Mouse (Mus musculus) embryonic facial prominence, embryonic 11.5 days (tissue): ENCODE measurements around the gene Stmn1. TPM values are rescaled to one million over a fixed set of nuclear protein-coding genes. Genes with fewer than 3 reads are reported as not detected.

Experiments
- ATAC-seq: fragments of 200-750 bp; cut with Nextera tagmentation; replicated peaks from 2 replicates; pipeline ENCODE4 v1.8.0; 2017; ENCODE audit warnings: low read depth; ENCODE audit not compliant: insufficient number of reproducible peaks, low FRiP score, low TSS enrichment
- DNase-seq: peaks from one replicate; pipeline ENCODE4 v3.0.0-alpha.2; 2015; ENCODE audit warnings: low spot score
- H3K27ac ChIP-seq: fragments of 300-500 bp; sonication (generic); replicated peaks from 2 replicates; pipeline ENCODE4 v1.5.1; 2014; ENCODE audit warnings: mild to moderate bottlenecking, low read depth, low read length, control low read depth
- H3K27me3 ChIP-seq: fragments of 300-500 bp; sonication (generic); 2 replicates; pipeline ENCODE4 v1.6.1; 2014; ENCODE audit warnings: mild to moderate bottlenecking, low read length, moderate library complexity, mixed read lengths; ENCODE audit not compliant: control insufficient read depth, insufficient read depth
- H3K36me3 ChIP-seq: fragments of 300-500 bp; sonication (generic); replicated peaks from 2 replicates; pipeline ENCODE4 v1.6.1; 2014; ENCODE audit warnings: low read depth, mild to moderate bottlenecking, low read length, moderate library complexity, mixed read lengths; ENCODE audit not compliant: control insufficient read depth, insufficient read depth
- H3K4me1 ChIP-seq: fragments of 300-500 bp; sonication (generic); 2 replicates; pipeline ENCODE4 v1.6.1; 2014; ENCODE audit warnings: low read length, mixed read lengths; ENCODE audit not compliant: control insufficient read depth, insufficient read depth
- H3K4me2 ChIP-seq: fragments of 300-500 bp; sonication (generic); 2 replicates; pipeline ENCODE4 v1.6.1; 2014; ENCODE audit warnings: low read depth, mild to moderate bottlenecking, control low read depth, low read length, moderate library complexity
- H3K4me3 ChIP-seq: fragments of 300-500 bp; sonication (generic); 2 replicates; pipeline ENCODE4 v1.5.1; 2014; ENCODE audit warnings: low read depth, low read length, control low read depth
- H3K9ac ChIP-seq: fragments of 300-500 bp; sonication (generic); replicated peaks from 2 replicates; pipeline ENCODE4 v1.6.1; 2014; ENCODE audit warnings: mild to moderate bottlenecking, control low read depth, low read length
- H3K9me3 ChIP-seq: fragments of 300-500 bp; sonication (generic); replicated peaks from 2 replicates; pipeline ENCODE4 v1.6.1; 2016; ENCODE audit warnings: mild to moderate bottlenecking, low read length, inconsistent platforms, mixed read lengths; ENCODE audit not compliant: control insufficient read depth
- WGBS: fragments of 180-500 bp; shearing (Covaris S2); extraction: QIAGEN DNeasy Blood & Tissue Kit; methylation state at CpG from one replicate; pipeline ENCODE4 v1.1.7; 2014; 5-methylcytosine and 5-hydroxymethylcytosine counted together
- polyA plus RNA-seq: library from polyadenylated mRNA; unstranded; fragments of >200 nt; fragmentation: Nextera tagmentation; extraction: Ambion mirVana; gene quantifications from 2 replicates; pipeline ENCODE4 v1.2.1, GENCODE M21; 2014

Gene Stmn1
- polyA plus RNA-seq, 1 experiment from 2014 or later: 3,396 TPM

DNA sequence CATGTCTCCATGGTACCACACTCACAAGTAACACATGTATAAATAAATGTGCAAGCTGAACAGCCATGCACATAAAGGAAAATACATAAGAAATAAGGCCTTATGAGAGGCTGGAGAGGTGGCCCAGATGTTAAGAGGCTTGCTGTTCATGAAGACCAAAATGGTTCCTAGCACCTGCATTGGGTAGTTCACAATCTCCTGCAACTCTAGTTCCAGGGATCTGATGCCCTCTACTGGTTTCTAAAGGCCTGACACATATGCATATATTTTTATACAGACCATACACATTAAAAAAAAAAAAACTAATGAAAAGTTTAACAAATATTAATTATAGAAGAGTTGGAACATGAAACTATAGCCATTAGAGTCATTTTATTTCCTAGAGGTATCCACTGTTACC, 3.3 kb downstream of the Stmn1 start:
- H3K36me3 ChIP-seq: peaks cover 26% of the 10 kb centered on the region
- no peak overlapping the region for H3K4me2 ChIP-seq
- DNase-seq (no peak), ATAC-seq (no peak)
- no peaks in the 10 kb centered on the region; the same call in 1 of the 2 replicates for H3K4me1 ChIP-seq
- no peak overlapping the region for H3K9ac ChIP-seq
- H3K27me3 ChIP-seq: no peaks in the 10 kb centered on the region
- no peaks in the 10 kb centered on the region for H3K9me3 ChIP-seq
- H3K27ac ChIP-seq: no peak overlapping the region
- no peak overlapping the region for H3K4me3 ChIP-seq

GRCm38 (mm10) chr4:134473764-134474163, 5.6 kb downstream of the Stmn1 start:
- no peak overlapping the region for H3K9ac ChIP-seq
- no peak for ATAC-seq
- H3K4me2 ChIP-seq: no peak overlapping the region

GRCm38 (mm10) chr4:134474240-134474639, 6.1 kb downstream of the Stmn1 start:
- Histone ChIP-seq H3K27me3 (no peaks in the 10 kb centered on the region), H3K4me1 (no peaks in the 10 kb centered on the region; the same call in 1 of the 2 replicates), H3K36me3 (peaks cover 26% of the 10 kb centered on the region), H3K9ac (no peak overlapping the region), H3K4me3 (no peak overlapping the region), H3K9me3 (no peaks in the 10 kb centered on the region), H3K27ac (no peak overlapping the region), H3K4me2 (no peak overlapping the region)
- no peak for DNase-seq
- 63% methylated on average over 8 of the region's 8 CpGs for WGBS
- no peak for ATAC-seq

More at GRCm38 (mm10) chr4:134473764-134474163, 5.6 kb downstream of the Stmn1 start:
- Histone ChIP-seq H3K9me3 (no peaks in the 10 kb centered on the region), H3K4me3 (no peak overlapping the region), H3K4me1 (no peaks in the 10 kb centered on the region; the same call in 1 of the 2 replicates), H3K36me3 (peaks cover 26% of the 10 kb centered on the region), H3K27ac (no peak overlapping the region), H3K27me3 (no peaks in the 10 kb centered on the region)
- no peak for DNase-seq
- WGBS: 71% methylated on average over 4 of the region's 4 CpGs

DNA sequence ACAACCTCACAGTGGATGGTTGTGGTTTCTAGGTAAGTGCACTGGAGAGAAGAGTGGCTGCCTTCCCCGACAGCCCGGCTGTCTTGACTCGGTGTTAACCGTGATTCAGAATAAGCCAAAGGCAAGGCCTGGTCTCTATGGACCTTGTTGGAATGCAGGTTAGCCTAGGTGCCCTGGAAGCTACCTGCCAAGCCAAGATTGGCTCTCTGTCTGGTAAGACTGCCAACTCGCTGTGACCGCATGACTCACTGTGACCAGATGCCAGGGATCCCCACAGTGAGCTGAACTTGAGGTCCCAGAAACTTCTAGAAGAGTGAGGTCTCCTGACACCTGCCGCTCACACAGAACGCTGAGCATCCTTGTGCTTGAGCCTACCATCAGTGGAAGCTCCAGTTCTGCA, 8.8 kb downstream of the Stmn1 start:
- DNase-seq: no peak
- H3K27me3 ChIP-seq: no peaks in the 10 kb centered on the region
- WGBS: 94% methylated on average over 8 of the region's 8 CpGs

DNA sequence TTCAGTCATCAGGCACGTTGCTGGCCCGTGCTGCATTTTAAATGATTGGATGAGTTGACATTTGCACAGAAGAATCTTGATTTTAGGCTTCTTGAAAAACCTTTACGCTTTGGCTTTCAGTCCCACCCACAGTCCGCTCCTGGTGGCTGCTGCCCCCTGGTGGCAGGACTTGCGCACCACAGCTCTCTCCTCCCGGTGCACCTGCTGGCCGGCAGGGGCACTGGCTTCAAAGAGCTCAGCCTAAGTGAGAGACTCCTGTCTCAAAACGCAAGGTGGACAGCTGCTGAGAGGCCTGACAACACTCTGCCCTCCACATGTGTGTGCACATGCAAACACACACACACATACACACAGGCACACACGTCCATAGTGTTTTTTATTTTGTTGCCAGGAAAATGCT, 9.9 kb downstream of the Stmn1 start:
- Histone ChIP-seq H3K4me3 (no peak overlapping the region), H3K9ac (no peak overlapping the region), H3K27ac (no peak overlapping the region)

More for the DNA sequence above, 8.8 kb downstream of the Stmn1 start:
- no peaks in the 10 kb centered on the region for H3K9me3 ChIP-seq
- no peak overlapping the region for H3K4me3 ChIP-seq
- no peak overlapping the region for H3K4me2 ChIP-seq
- ATAC-seq: no peak
- H3K9ac ChIP-seq: no peak overlapping the region
- H3K36me3 ChIP-seq: peaks cover 20% of the 10 kb centered on the region
- H3K27ac ChIP-seq: no peak overlapping the region
- H3K4me1 ChIP-seq: no peaks in the 10 kb centered on the region

GRCm38 (mm10) chr4:134479839-134480238, 11.7 kb downstream of the Stmn1 start:
- no peak overlapping the region for H3K27ac ChIP-seq
- H3K9me3 ChIP-seq: no peaks in the 10 kb centered on the region
- H3K27me3 ChIP-seq: no peaks in the 10 kb centered on the region; the same call in 1 of the 2 replicates
- WGBS: 82% methylated on average over 4 of the region's 4 CpGs
- DNase-seq (no peak), ATAC-seq (no peak)
- H3K36me3 ChIP-seq: peaks cover 4% of the 10 kb centered on the region
- H3K4me1 ChIP-seq: no peaks in the 10 kb centered on the region
- no peak overlapping the region for H3K9ac ChIP-seq
- H3K4me3 ChIP-seq: no peak overlapping the region
- H3K4me2 ChIP-seq: no peak overlapping the region

More for the DNA sequence above, 9.9 kb downstream of the Stmn1 start:
- peaks cover 15% of the 10 kb centered on the region for H3K36me3 ChIP-seq
- peak; percentile 88 for DNase-seq
- H3K27me3 ChIP-seq: no peaks in the 10 kb centered on the region; the same call in 1 of the 2 replicates
- H3K4me1 ChIP-seq: no peaks in the 10 kb centered on the region
- peak; percentile 40; the same call in 1 of the 2 replicates for ATAC-seq
- H3K9me3 ChIP-seq: no peaks in the 10 kb centered on the region
- 11% methylated on average over 9 of the region's 9 CpGs for WGBS
- H3K4me2 ChIP-seq: no peak overlapping the region

GRCm38 (mm10) chr4:134480864-134481263, 12.7 kb downstream of the Stmn1 start:
- Histone ChIP-seq H3K36me3 (no peaks in the 10 kb centered on the region; the same call in 1 of the 2 replicates), H3K27me3 (no peaks in the 10 kb centered on the region; the same call in 1 of the 2 replicates), H3K9me3 (no peaks in the 10 kb centered on the region), H3K27ac (no peak overlapping the region), H3K4me2 (no peak overlapping the region), H3K9ac (no peak overlapping the region), H3K4me1 (no peaks in the 10 kb centered on the region), H3K4me3 (no peak overlapping the region)
- DNase-seq (peak; percentile 77), ATAC-seq (no peak)
- WGBS: 22% methylated on average over 6 of the region's 6 CpGs

GRCm38 (mm10) chr4:134481270-134481669, 13.2 kb downstream of the Stmn1 start:
- no peaks in the 10 kb centered on the region; the same call in 1 of the 2 replicates for H3K27me3 ChIP-seq
- H3K4me1 ChIP-seq: no peaks in the 10 kb centered on the region
- no peak overlapping the region for H3K9ac ChIP-seq
- WGBS: 54% methylated on average over 6 of the region's 6 CpGs
- H3K4me2 ChIP-seq: no peak overlapping the region
- H3K4me3 ChIP-seq: no peak overlapping the region
- no peaks in the 10 kb centered on the region for H3K36me3 ChIP-seq
- DNase-seq (no peak), ATAC-seq (no peak)
- H3K27ac ChIP-seq: no peak overlapping the region
- no peaks in the 10 kb centered on the region for H3K9me3 ChIP-seq
